Mouse (Mus musculus) forebrain, embryonic 16.5 days (tissue): ENCODE measurements around the gene Stx6. TPM values are rescaled to one million over a fixed set of nuclear protein-coding genes. Genes with fewer than 3 reads are reported as not detected.

ENCODE experiments used
- ATAC-seq: fragments of 200-750 bp; cut with Nextera tagmentation; 2 replicates; pipeline ENCODE4 v1.8.0; 2017; ENCODE audit warnings: mild to moderate bottlenecking, moderate library complexity
- H3K27ac ChIP-seq: fragments of 300-500 bp; sonication (generic); 2 replicates; pipeline ENCODE4 v1.5.1; 2014; ENCODE audit warnings: low read length, control low read depth
- H3K27me3 ChIP-seq: fragments of 300-500 bp; sonication (generic); replicated peaks from 2 replicates; pipeline ENCODE4 v1.6.1; 2014; ENCODE audit warnings: low read length; ENCODE audit not compliant: control insufficient read depth, insufficient read depth
- H3K36me3 ChIP-seq: fragments of 300-500 bp; sonication (generic); 2 replicates; pipeline ENCODE4 v1.6.1; 2014; ENCODE audit not compliant: control insufficient read depth, insufficient read depth
- H3K4me1 ChIP-seq: fragments of 300-500 bp; sonication (generic); replicated peaks from 2 replicates; pipeline ENCODE4 v1.6.1; 2014; ENCODE audit warnings: low read length; ENCODE audit not compliant: control insufficient read depth, insufficient read depth
- H3K4me2 ChIP-seq: fragments of 300-500 bp; sonication (generic); 2 replicates; pipeline ENCODE4 v1.6.1; 2014; ENCODE audit warnings: mild to moderate bottlenecking, low read length, control low read depth
- H3K4me3 ChIP-seq: fragments of 300-500 bp; sonication (generic); replicated peaks from 2 replicates; pipeline ENCODE4 v1.5.1; 2014; ENCODE audit warnings: mild to moderate bottlenecking, low read length, control low read depth
- H3K9ac ChIP-seq: fragments of 300-500 bp; sonication (generic); replicated peaks from 2 replicates; pipeline ENCODE4 v1.6.1; 2014; ENCODE audit warnings: low read depth, low read length, control low read depth
- H3K9me3 ChIP-seq: fragments of 300-500 bp; sonication (generic); 2 replicates; pipeline ENCODE4 v1.6.1; 2016; ENCODE audit warnings: low read length; ENCODE audit not compliant: control insufficient read depth
- WGBS: fragments of 180-500 bp; shearing (Covaris S2); extraction: QIAGEN DNeasy Blood & Tissue Kit; methylation state at CpG from one replicate; pipeline ENCODE4 v1.1.7; 2014; 5-methylcytosine and 5-hydroxymethylcytosine counted together
- polyA plus RNA-seq: library from polyadenylated mRNA; unstranded; fragments of >200 nt; fragmentation: Nextera tagmentation; extraction: Ambion mirVana; gene quantifications from 2 replicates; pipeline ENCODE4 v1.2.1, GENCODE M21; 2015

The Stx6 gene
- polyA plus RNA-seq, 1 experiment from 2014 or later: 125 TPM

DNA sequence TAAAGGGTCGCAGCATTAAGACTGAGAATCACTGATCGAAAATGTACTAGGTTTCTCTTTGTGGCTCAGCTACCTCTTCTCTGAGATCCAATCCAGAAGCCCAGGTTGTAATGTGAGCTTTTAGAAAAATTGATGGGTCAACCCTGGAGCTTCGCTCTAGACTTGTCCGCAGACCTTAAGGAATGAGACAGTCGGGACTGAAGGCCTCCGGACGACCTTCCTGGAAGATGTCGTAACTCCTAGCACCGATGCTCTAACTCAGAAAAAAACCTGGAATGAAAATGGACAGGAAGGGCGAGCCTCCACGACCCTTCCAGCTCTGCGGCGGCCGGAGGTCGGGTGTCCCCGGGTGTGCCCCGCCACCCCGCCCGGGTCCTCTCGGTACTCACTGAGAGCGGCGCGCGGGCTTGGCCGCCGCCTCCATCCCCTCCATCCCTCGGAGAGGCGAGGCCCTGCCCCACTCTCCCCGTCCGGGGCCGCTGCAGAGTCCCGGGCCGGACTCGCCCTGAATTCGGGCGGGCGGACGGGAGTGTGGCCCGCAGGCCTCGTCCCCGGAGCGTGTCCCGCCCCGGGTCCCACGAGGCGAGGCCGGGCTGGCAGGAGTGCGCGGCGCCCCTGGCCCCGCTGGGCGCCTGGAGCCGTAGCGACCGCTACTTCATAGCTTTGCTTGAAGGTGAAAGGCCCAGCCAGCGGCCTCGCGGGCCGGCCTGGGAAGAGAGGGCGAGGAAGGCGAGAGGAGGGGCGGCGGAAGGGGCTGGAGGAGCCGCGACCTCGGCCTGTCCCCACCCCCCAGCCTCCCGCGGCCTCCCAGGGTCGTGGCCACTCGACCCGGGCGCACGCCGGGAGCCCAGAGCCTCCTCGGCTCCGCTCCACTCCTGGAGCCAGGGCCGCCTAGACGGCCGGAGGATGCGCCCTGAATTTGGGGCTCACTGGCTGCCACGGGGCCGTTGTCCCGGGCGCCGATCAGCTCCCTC, 85.6 kb downstream of the Stx6 start, which contains the start of gene BC034090:
Gene BC034090 (minus strand): TSS at position 648 of the 974 bp plus-strand sequence.
- Histone ChIP-seq H3K4me2 (peak within 1 kb of the TSS; percentile 88), H3K4me1 (peaks cover 16% of the 10 kb centered on the region), H3K4me3 (peak within 1 kb of the TSS; percentile 50), H3K27ac (peak within 1 kb of the TSS; percentile 6; the same call in 1 of the 2 replicates), H3K36me3 (no peaks in the 10 kb centered on the region), H3K9me3 (no peaks in the 10 kb centered on the region), H3K9ac (peak within 1 kb of the TSS; percentile 74), H3K27me3 (peaks cover 4% of the 10 kb centered on the region; the same call in 1 of the 2 replicates)
- peak; percentile 75 for ATAC-seq
- WGBS: 3% methylated on average over 73 of the region's 85 CpGs

- Histone ChIP-seq H3K36me3 (no peaks in the 10 kb centered on the region), H3K9ac (peak overlapping the region; percentile 74), H3K4me2 (peak overlapping the region; percentile 88), H3K27me3 (peaks cover 4% of the 10 kb centered on the region; the same call in 1 of the 2 replicates), H3K27ac (peak overlapping the region; percentile 6; the same call in 1 of the 2 replicates), H3K9me3 (no peaks in the 10 kb centered on the region), H3K4me1 (peaks cover 12% of the 10 kb centered on the region), H3K4me3 (peak overlapping the region; percentile 50)
- WGBS: 6% methylated on average over 29 of the region's 29 CpGs
- ATAC-seq: peak; percentile 32
Measured at GRCm38 (mm10) chr1:155244771-155245211, 86.3 kb downstream of the Stx6 start.

GRCm38 (mm10) chr1:155245516-155245915, 87.0 kb downstream of the Stx6 start:
- no peak overlapping the region for H3K4me2 ChIP-seq
- no peaks in the 10 kb centered on the region for H3K36me3 ChIP-seq
- H3K27ac ChIP-seq: no peak overlapping the region
- H3K9me3 ChIP-seq: no peaks in the 10 kb centered on the region
- no peak overlapping the region for H3K9ac ChIP-seq
- no peak overlapping the region for H3K4me3 ChIP-seq
- peaks cover 12% of the 10 kb centered on the region for H3K4me1 ChIP-seq
- 66% methylated on average over 7 of the region's 7 CpGs for WGBS
- ATAC-seq: no peak
- peaks cover 4% of the 10 kb centered on the region; the same call in 1 of the 2 replicates for H3K27me3 ChIP-seq

DNA sequence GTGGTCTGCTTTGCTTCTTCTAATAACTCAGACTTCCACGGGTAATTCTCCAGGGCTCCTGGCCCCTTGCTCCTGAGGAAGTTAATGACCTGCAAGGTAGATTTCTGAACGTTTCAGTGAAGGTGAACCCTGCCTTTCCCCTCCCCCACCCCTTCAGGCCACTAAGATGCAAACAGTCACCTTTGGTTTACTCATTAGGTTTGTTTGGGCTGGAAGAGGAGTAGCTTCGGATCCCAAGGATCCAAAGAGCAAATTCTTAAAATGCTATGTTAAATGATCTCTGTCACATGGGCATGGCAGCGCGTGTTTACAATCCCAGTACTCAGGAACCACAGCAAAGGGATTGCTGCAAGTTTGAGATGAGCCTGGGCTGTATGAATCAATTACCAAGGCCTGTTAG, 88.9 kb downstream of the Stx6 start:
- H3K4me3 ChIP-seq: no peak overlapping the region
- no peaks in the 10 kb centered on the region for H3K36me3 ChIP-seq
- peaks cover 12% of the 10 kb centered on the region for H3K4me1 ChIP-seq
- ATAC-seq: no peak
- H3K4me2 ChIP-seq: no peak overlapping the region
- no peak overlapping the region for H3K27ac ChIP-seq
- WGBS: 55% methylated on average over 5 of the region's 5 CpGs
- no peaks in the 10 kb centered on the region for H3K9me3 ChIP-seq
- no peak overlapping the region for H3K9ac ChIP-seq
- H3K27me3 ChIP-seq: peaks cover 4% of the 10 kb centered on the region; the same call in 1 of the 2 replicates

GRCm38 (mm10) chr1:155248041-155248440, 89.5 kb downstream of the Stx6 start:
- no peak for ATAC-seq
- H3K4me2 ChIP-seq: no peak overlapping the region
- no peak overlapping the region for H3K27ac ChIP-seq
- no peaks in the 10 kb centered on the region for H3K9me3 ChIP-seq
- H3K36me3 ChIP-seq: no peaks in the 10 kb centered on the region
- peaks cover 4% of the 10 kb centered on the region; the same call in 1 of the 2 replicates for H3K27me3 ChIP-seq
- H3K4me1 ChIP-seq: peaks cover 14% of the 10 kb centered on the region
- H3K9ac ChIP-seq: no peak overlapping the region
- no peak overlapping the region for H3K4me3 ChIP-seq
- WGBS: 69% methylated on average over 5 of the region's 5 CpGs

- no peak overlapping the region for H3K4me2 ChIP-seq
- WGBS: 40% methylated on average over 5 of the region's 5 CpGs
- H3K4me3 ChIP-seq: no peak overlapping the region
Measured at GRCm38 (mm10) chr1:155249896-155250295, 91.4 kb downstream of the Stx6 start.

GRCm38 (mm10) chr1:155250531-155251135, 92.1 kb downstream of the Stx6 start:
- H3K4me1 ChIP-seq: peaks cover 2% of the 10 kb centered on the region
- no peak overlapping the region for H3K4me2 ChIP-seq
- WGBS: 37% methylated on average over 4 of the region's 4 CpGs
- H3K36me3 ChIP-seq: no peaks in the 10 kb centered on the region
- no peak overlapping the region for H3K27ac ChIP-seq
- no peak overlapping the region for H3K9ac ChIP-seq
- H3K4me3 ChIP-seq: no peak overlapping the region
- no peak for ATAC-seq
- H3K9me3 ChIP-seq: no peaks in the 10 kb centered on the region
- H3K27me3 ChIP-seq: no peaks in the 10 kb centered on the region

More at GRCm38 (mm10) chr1:155249896-155250295, 91.4 kb downstream of the Stx6 start:
- Histone ChIP-seq H3K9ac (no peak overlapping the region), H3K27ac (no peak overlapping the region), H3K9me3 (no peaks in the 10 kb centered on the region), H3K27me3 (peaks cover 4% of the 10 kb centered on the region; the same call in 1 of the 2 replicates), H3K4me1 (peaks cover 2% of the 10 kb centered on the region), H3K36me3 (no peaks in the 10 kb centered on the region)
- no peak for ATAC-seq

GRCm38 (mm10) chr1:155251596-155251995, 93.1 kb downstream of the Stx6 start:
- Histone ChIP-seq H3K4me2 (no peak overlapping the region), H3K27me3 (no peaks in the 10 kb centered on the region), H3K4me1 (peaks cover 2% of the 10 kb centered on the region), H3K27ac (no peak overlapping the region), H3K36me3 (no peaks in the 10 kb centered on the region), H3K9me3 (no peaks in the 10 kb centered on the region), H3K4me3 (no peak overlapping the region), H3K9ac (no peak overlapping the region)
- 86% methylated on average over 5 of the region's 5 CpGs for WGBS
- no peak for ATAC-seq

DNA sequence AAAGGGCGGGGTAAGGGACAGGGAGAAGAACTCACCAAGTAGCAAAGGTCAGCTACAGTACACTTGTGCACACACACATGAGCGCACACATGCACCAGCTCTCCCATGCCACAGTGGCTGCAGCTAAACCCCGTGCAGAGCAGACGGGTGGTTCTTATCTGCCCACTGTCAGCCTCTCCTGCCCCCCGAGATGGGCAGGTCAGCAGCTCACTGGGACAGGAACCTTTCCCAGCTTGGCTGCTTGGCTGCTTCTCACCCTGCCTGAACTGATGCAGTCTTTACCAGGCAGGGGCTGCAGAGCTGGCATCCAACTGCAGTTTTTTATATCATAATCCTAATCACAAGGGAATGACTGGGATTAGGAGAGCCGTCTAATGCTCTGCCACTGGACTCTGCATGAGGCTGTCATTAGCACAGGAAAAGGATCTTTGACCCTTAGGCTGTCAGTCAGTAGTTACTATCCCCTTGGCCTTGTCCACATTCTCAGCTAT, 94.2 kb downstream of the Stx6 start:
- H3K9me3 ChIP-seq: no peaks in the 10 kb centered on the region
- H3K36me3 ChIP-seq: no peaks in the 10 kb centered on the region
- H3K4me2 ChIP-seq: no peak overlapping the region
- no peaks in the 10 kb centered on the region for H3K27me3 ChIP-seq
- 59% methylated on average over 6 of the region's 6 CpGs for WGBS
- no peak overlapping the region for H3K9ac ChIP-seq
- ATAC-seq: no peak
- no peak overlapping the region for H3K27ac ChIP-seq
- H3K4me3 ChIP-seq: no peak overlapping the region
- peaks cover 2% of the 10 kb centered on the region for H3K4me1 ChIP-seq
